15 mouse cellular contexts compared by ENCODE assay signal in the genomic region with DNA sequence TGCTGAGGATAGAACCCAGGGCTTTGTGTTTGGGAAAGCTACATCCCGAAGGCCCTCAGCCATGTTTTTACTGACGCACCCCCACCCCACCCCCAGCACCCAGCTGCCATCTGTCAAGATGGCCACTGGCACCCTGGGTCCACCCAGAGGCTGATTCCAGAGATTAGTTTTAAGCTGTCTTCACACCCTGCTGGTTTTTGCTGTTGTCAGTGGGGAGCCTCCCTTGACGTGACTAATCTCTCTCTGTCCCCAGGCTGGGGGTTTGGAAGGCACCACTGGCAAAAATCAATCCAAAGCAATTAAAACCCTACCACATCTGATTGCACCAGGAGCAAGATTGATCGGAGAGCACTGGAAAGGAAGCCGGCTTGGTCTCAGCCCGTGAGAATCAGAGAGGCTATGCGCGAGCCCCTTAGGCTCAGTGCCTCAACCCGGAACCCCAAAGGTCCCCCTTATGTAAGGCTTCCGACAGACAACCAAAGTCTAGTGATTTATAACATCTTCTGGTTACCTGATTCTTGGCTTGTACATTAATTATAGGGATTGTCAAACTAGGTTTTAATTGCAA. TPM values are rescaled to one million over a fixed set of nuclear protein-coding genes. Genes with fewer than 3 reads are reported as not detected.
"Had no signal": no experiment of that assay in that cellular context is flagged by ENCODE, and none has a peak within 500 bp of the region (broad histone marks: within the 10 kb centered on the region; RNA-seq: fewer than 3 reads in every experiment).

No protein-coding gene starts in this region.

- H3K9me3 ChIP-seq: kidney, embryonic 15.5 days; limb, embryonic 15.5 days; liver, embryonic 13.5 days; lung, embryonic 15.5 days; megakaryocyte, embryonic 14.5 days; neural tube, embryonic 12.5 days had no signal

- DNase-seq: kidney, adult 2 months; kidney, postnatal 25 days; layer of hippocampus, postnatal 36 days; liver, embryonic 13.5 days; liver, postnatal 0 days; lung, postnatal 14 days had no signal

- H3K27ac ChIP-seq: kidney, embryonic 15.5 days; limb, embryonic 15.5 days; liver, embryonic 13.5 days; lung, embryonic 15.5 days; macrophage; neural tube, embryonic 12.5 days; stomach, postnatal 0 days had no signal

- H3K36me3 ChIP-seq: kidney, embryonic 15.5 days; limb, embryonic 15.5 days; liver, embryonic 13.5 days; lung, embryonic 15.5 days; neural tube, embryonic 12.5 days had no signal

- H3K9ac ChIP-seq: kidney, embryonic 15.5 days; limb, embryonic 15.5 days; liver, embryonic 13.5 days; liver, postnatal 0 days; lung, embryonic 15.5 days; neural tube, embryonic 12.5 days had no signal

- H3K4me1 ChIP-seq: liver, embryonic 13.5 days had no signal

- H3K4me3 ChIP-seq: kidney, embryonic 15.5 days; limb, embryonic 15.5 days; liver, embryonic 13.5 days; lung, embryonic 15.5 days; megakaryocyte, embryonic 14.5 days; neural tube, embryonic 12.5 days had no signal

- ATAC-seq: intestine, embryonic 16.5 days; liver, postnatal 0 days had no signal

- H3K27me3 ChIP-seq: kidney, embryonic 15.5 days; limb, embryonic 15.5 days; liver, embryonic 13.5 days; lung, embryonic 15.5 days; neural tube, embryonic 12.5 days had no signal

- H3K4me2 ChIP-seq: kidney, embryonic 15.5 days; limb, embryonic 15.5 days; liver, embryonic 13.5 days; lung, embryonic 15.5 days; neural tube, embryonic 12.5 days had no signal

RNA-seq across cellular contexts. Expression of a gene that starts 59.7 kb away (rescaled TPM):
- total RNA-seq: monocyte, adult 5-6 weeks had no signal
- polyA plus RNA-seq: macrophage had no signal
